Mouse (Mus musculus) embryonic facial prominence, embryonic 14.5 days (tissue): ENCODE measurements at regions not wholly inside any gene's neighbourhood (a gene's known extent, or its start where the extent isn't known, plus 50 kb on each side); places are given as distances from the start of the nearest gene placed in this dataset.

ENCODE experiments used
- ATAC-seq: fragments of 200-750 bp; cut with Nextera tagmentation; 2 replicates; pipeline ENCODE4 v1.8.0; 2017; ENCODE audit warnings: low read depth, moderate number of reproducible peaks, moderate TSS enrichment
- DNase-seq: peaks from one replicate; pipeline ENCODE4 v3.0.0-alpha.2; 2015; ENCODE audit warnings: low spot score
- H3K27ac ChIP-seq: fragments of 300-500 bp; sonication (generic); replicated peaks from 2 replicates; pipeline ENCODE4 v1.5.1; 2014; ENCODE audit warnings: low read depth, mild to moderate bottlenecking, low read length, moderate library complexity
- H3K27me3 ChIP-seq: fragments of 300-500 bp; sonication (generic); replicated peaks from 2 replicates; pipeline ENCODE4 v1.6.1; 2014; ENCODE audit warnings: low read length; ENCODE audit not compliant: control insufficient read depth, insufficient read depth
- H3K36me3 ChIP-seq: fragments of 300-500 bp; sonication (generic); 2 replicates; pipeline ENCODE4 v1.6.1; 2014; ENCODE audit warnings: low read length, mixed read lengths; ENCODE audit not compliant: control insufficient read depth, insufficient read depth
- H3K4me1 ChIP-seq: fragments of 300-500 bp; sonication (generic); 2 replicates; pipeline ENCODE4 v1.6.1; 2014; ENCODE audit warnings: antibody characterized with exemption, low read length; ENCODE audit not compliant: control insufficient read depth, insufficient read depth
- H3K4me2 ChIP-seq: fragments of 300-500 bp; sonication (generic); 2 replicates; pipeline ENCODE4 v1.6.1; 2014; ENCODE audit warnings: low read depth, mild to moderate bottlenecking, low read length, moderate library complexity, mixed read lengths
- H3K4me3 ChIP-seq: fragments of 300-500 bp; sonication (generic); 2 replicates; pipeline ENCODE4 v1.5.1; 2014; ENCODE audit warnings: low read depth, mild to moderate bottlenecking, low read length
- H3K9ac ChIP-seq: fragments of 300-500 bp; sonication (generic); 2 replicates; pipeline ENCODE4 v1.6.1; 2014; ENCODE audit warnings: low read depth, mild to moderate bottlenecking, low read length, moderate library complexity, mixed read lengths
- H3K9me3 ChIP-seq: fragments of 300-500 bp; sonication (generic); 2 replicates; pipeline ENCODE4 v1.6.1; 2016; ENCODE audit warnings: low read length; ENCODE audit not compliant: control insufficient read depth
- WGBS: fragments of 180-500 bp; shearing (Covaris S2); extraction: QIAGEN DNeasy Blood & Tissue Kit; methylation state at CpG from one replicate; pipeline ENCODE4 v1.1.7; 2014; 5-methylcytosine and 5-hydroxymethylcytosine counted together

DNA sequence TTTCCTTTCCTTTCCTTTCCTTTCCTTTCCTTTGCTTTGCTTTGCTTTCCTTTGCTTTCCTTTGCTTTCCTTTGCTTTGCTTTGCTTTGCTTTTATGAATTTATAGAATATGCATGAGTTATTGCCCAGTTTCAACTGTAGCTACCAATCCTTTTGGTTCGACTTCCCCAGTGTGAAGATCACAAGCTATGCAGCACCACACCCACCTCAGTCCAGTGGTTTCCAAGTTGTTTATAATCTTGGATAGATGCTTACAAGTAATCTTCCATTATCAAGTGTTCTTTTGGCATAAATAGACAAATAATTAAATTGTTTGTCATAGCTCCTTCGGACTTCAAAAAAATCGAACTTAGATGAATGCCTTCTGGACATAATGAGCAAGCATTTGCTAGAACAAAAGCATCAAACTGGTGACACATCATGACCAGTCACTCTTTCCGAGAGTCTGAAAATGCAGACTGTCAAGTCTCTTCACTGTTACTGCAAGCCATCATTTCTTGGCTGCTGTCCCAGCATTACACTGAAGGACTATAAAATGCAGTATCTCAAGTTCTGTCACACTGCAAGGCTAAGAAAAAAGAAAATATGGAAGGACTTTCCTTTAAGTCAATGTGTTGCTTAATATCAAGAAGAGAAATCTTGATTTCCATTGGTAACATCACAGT lies 1169.1 kb downstream of the Zfp704 start:
- WGBS = 69% methylated on average over 4 of the region's 4 CpGs
- Histone ChIP-seq H3K36me3 (no peaks in the 10 kb centered on the region), H3K4me3 (no peak overlapping the region), H3K4me1 (no peaks in the 10 kb centered on the region), H3K9ac (no peak overlapping the region), H3K9me3 (no peaks in the 10 kb centered on the region), H3K27ac (no peak overlapping the region), H3K27me3 (no peaks in the 10 kb centered on the region), H3K4me2 (no peak overlapping the region)
- DNase-seq (peak; percentile 35), ATAC-seq (no peak)
